9 mouse cellular contexts compared by ENCODE assay signal in genomic region chr14:45528861-45529260, GRCm38 (mm10). TPM values are rescaled to one million over a fixed set of nuclear protein-coding genes. Genes with fewer than 3 reads are reported as not detected.
DNase-seq lines count a peak whose midpoint lies in the region; ATAC-seq lines count a peak whose summit lies in the region.
"Had no signal": no experiment of that assay in that cellular context is flagged by ENCODE, and none has a peak within 500 bp of the region (broad histone marks: within the 10 kb centered on the region; RNA-seq: fewer than 3 reads in every experiment).

No protein-coding gene starts in this region.

- peak overlapping the region; percentile 77 for H3K4me2 ChIP-seq in liver, embryonic 12.5 days
- peak overlapping the region; percentile 74 for H3K4me2 ChIP-seq in neural tube, embryonic 13.5 days

- peak overlapping the region; percentile 50; the same call in 1 of the 2 replicates for H3K9ac ChIP-seq in liver, embryonic 12.5 days
- peak overlapping the region; percentile 84 for H3K9ac ChIP-seq in neural tube, embryonic 13.5 days

- H3K9me3 ChIP-seq in liver, embryonic 12.5 days (replicated peaks) = no peaks in the 10 kb centered on the region
- H3K9me3 ChIP-seq in neural tube, embryonic 13.5 days = no peaks in the 10 kb centered on the region

- no peaks in the 10 kb centered on the region for H3K36me3 ChIP-seq in liver, embryonic 12.5 days
- H3K36me3 ChIP-seq in neural tube, embryonic 13.5 days = no peaks in the 10 kb centered on the region

- WGBS in liver, embryonic 12.5 days (ENCODE audit: insufficient replicate concordance) = 5% methylated on average over 13 of the region's 13 CpGs
- whole genome bisulfite sequencing in neural tube, embryonic 13.5 days = under 1% methylated on average over 13 of the region's 13 CpGs

- DNase-seq in gastrocnemius, adult 18-20 months (ENCODE audit: low spot score) = peak; percentile 50
- no peak for DNase-seq in gastrocnemius, postnatal 36 days
- DNase-seq in embryo, embryonic 9.5 days (ENCODE audit: extremely low spot score) = peak; percentile 39
- peak; percentile 42 for DNase-seq in heart, postnatal 4 days
- no peak for DNase-seq in right cerebral cortex, adult 2 months (ENCODE audit: low spot score in 2 of 2)

- peaks cover 52% of the 10 kb centered on the region for H3K27me3 ChIP-seq in liver, embryonic 12.5 days (replicated peaks)
- H3K27me3 ChIP-seq in neural tube, embryonic 13.5 days = no peaks in the 10 kb centered on the region

- no peak for ATAC-seq in liver, embryonic 12.5 days
- ATAC-seq in neural tube, embryonic 13.5 days (ENCODE audit: low read depth) = 0 out of 2 replicates have a peak, but pooled peaks have one; percentile 7
- no peak for ATAC-seq in megakaryocyte-erythroid progenitor cell, adult 5-6 weeks (replicated peaks; ENCODE audit: low FRiP score, low TSS enrichment, poor library complexity, severe bottlenecking)

- intact Hi-C loops in gastrocnemius, postnatal 36 days (cut with DNase I) = loop anchor here (5.0 kb wide), 2 partner anchors 37 to 52 kb away; no protein-coding TSS in a partner anchor

- H3K4me3 ChIP-seq in liver, embryonic 12.5 days = peak overlapping the region; percentile 62
- peak overlapping the region; percentile 74 for H3K4me3 ChIP-seq in neural tube, embryonic 13.5 days

- H3K27ac ChIP-seq in liver, embryonic 12.5 days = no peak overlapping the region
- H3K27ac ChIP-seq in neural tube, embryonic 13.5 days (replicated peaks) = peak overlapping the region; percentile 94

- H3K4me1 ChIP-seq in liver, embryonic 12.5 days = peaks cover 13% of the 10 kb centered on the region; the same call in 1 of the 2 replicates
- H3K4me1 ChIP-seq in neural tube, embryonic 13.5 days (replicated peaks) = peaks cover 43% of the 10 kb centered on the region

RNA-seq across cellular contexts. Expression of gene Fermt2, which starts 1.1 kb away (rescaled TPM):
- 100 to 1,000 TPM; 222 to 227 TPM for total RNA-seq in gastrocnemius, adult 18-20 months (2021)
- total RNA-seq in gastrocnemius, postnatal 36 days (2021) = 100 to 1,000 TPM; 229 to 231 TPM
- 100 to 1,000 TPM; 311 to 341 TPM for total RNA-seq in heart, postnatal 4 days (2021)
- 37.2 and 37.3 TPM in 2 replicates for polyA plus RNA-seq in liver, embryonic 12.5 days (2016; fragmentation: Nextera tagmentation; extraction: Ambion mirVana)
- 85.0 and 85.5 TPM in 2 replicates for polyA plus RNA-seq in neural tube, embryonic 13.5 days (2015; fragmentation: Nextera tagmentation; extraction: Ambion mirVana)
- total RNA-seq in megakaryocyte-erythroid progenitor cell, adult 5-6 weeks (2014; fragmentation: Nextera tagmentation) = not detected in 2 replicates
- not detected in 2 replicates for total RNA-seq in megakaryocyte-erythroid progenitor cell, adult 5-6 weeks (2017)
- total RNA-seq: MEL had no signal

Comparison
In these comparisons a context has a peak if more than half of its experiments do, and no peak if none do; other contexts are left out.
1. DNase-seq: peak in gastrocnemius, adult 18-20 months (single experiment), embryo, embryonic 9.5 days (single experiment) and heart, postnatal 4 days (single experiment); none in gastrocnemius, postnatal 36 days (0 of 2) and right cerebral cortex, adult 2 months (0 of 2).
2. RNA of gene Fermt2, which starts 1.1 kb away (total RNA-seq): 311 to 341 TPM in heart, postnatal 4 days, 229 to 231 TPM in gastrocnemius, postnatal 36 days and 222 to 227 TPM in gastrocnemius, adult 18-20 months; not detected in megakaryocyte-erythroid progenitor cell, adult 5-6 weeks; every median in the first group is over 100 times any median in the second.